Mouse (Mus musculus) cerebellum, adult 11-12 months (tissue): ENCODE data around the gene Wwp2.

Source experiments
- DNase-seq: peaks from one replicate; pipeline ENCODE4 v3.0.0; 2022

The Wwp2 gene

GRCm38 (mm10) chr8:107574771-107575170, 138.6 kb downstream of the Wwp2 start:
- DNase-seq, result no peak

- peak; percentile 59 for DNase-seq
Observed at GRCm38 (mm10) chr8:107576702-107577101, 140.5 kb downstream of the Wwp2 start.

- DNase-seq, result no peak
Observed at GRCm38 (mm10) chr8:107577640-107578039, 141.5 kb downstream of the Wwp2 start.

GRCm38 (mm10) chr8:107578132-107578531, 142.0 kb downstream of the Wwp2 start:
- no peak for DNase-seq

GRCm38 (mm10) chr8:107578541-107578940, 142.4 kb downstream of the Wwp2 start:
- DNase-seq, result no peak

GRCm38 (mm10) chr8:107580879-107581278, 144.7 kb downstream of the Wwp2 start:
- no peak for DNase-seq

GRCm38 (mm10) chr8:107581536-107581935, 145.4 kb downstream of the Wwp2 start:
- DNase-seq, result no peak

- no peak for DNase-seq
Observed at GRCm38 (mm10) chr8:107582136-107582535, 146.0 kb downstream of the Wwp2 start.

GRCm38 (mm10) chr8:107587429-107587994, 151.3 kb downstream of the Wwp2 start:
- DNase-seq, result peak; percentile 45

GRCm38 (mm10) chr8:107587995-107588780, 152.0 kb downstream of the Wwp2 start, which contains the start of gene Psmd7:
Psmd7 (minus strand) TSS chr8:107588464.
- peak; percentile 93 for DNase-seq

- no peak for DNase-seq
Observed at GRCm38 (mm10) chr8:107593967-107594729, 158.0 kb downstream of the Wwp2 start.

GRCm38 (mm10) chr8:107594817-107595216, 158.7 kb downstream of the Wwp2 start:
- no peak for DNase-seq

GRCm38 (mm10) chr8:107597731-107598130, 161.6 kb downstream of the Wwp2 start:
- no peak for DNase-seq

GRCm38 (mm10) chr8:107599691-107600090, 163.5 kb downstream of the Wwp2 start:
- DNase-seq, result no peak

GRCm38 (mm10) chr8:107603026-107603425, 166.9 kb downstream of the Wwp2 start:
- no peak for DNase-seq
